Mouse (Mus musculus) stomach, postnatal 0 days (tissue): ENCODE data around the gene Lingo2. TPM values are rescaled to one million over a fixed set of nuclear protein-coding genes. Genes with fewer than 3 reads are reported as not detected.
A peak's percentile ranks its signal among the peaks of the same experiment; 100 is the strongest.

Experiments used
- ATAC-seq: fragments of 200-750 bp; cut with Nextera tagmentation; 2 replicates; pipeline ENCODE4 v1.8.0; 2017; ENCODE audit not compliant: low FRiP score, low TSS enrichment
- DNase-seq: peaks from one replicate; pipeline ENCODE4 v3.0.0-alpha.2; 2016; ENCODE audit warnings: low spot score
- H3K27ac ChIP-seq: fragments of 300-500 bp; sonication (generic); replicated peaks from 2 replicates; pipeline ENCODE4 v1.5.1; 2014; ENCODE audit warnings: mild to moderate bottlenecking, control low read depth
- H3K27me3 ChIP-seq: fragments of 300-500 bp; sonication (generic); 2 replicates; pipeline ENCODE4 v1.6.1; 2014; ENCODE audit warnings: low read length; ENCODE audit not compliant: control insufficient read depth, insufficient read depth
- H3K36me3 ChIP-seq: fragments of 300-500 bp; sonication (generic); 2 replicates; pipeline ENCODE4 v1.6.1; 2014; ENCODE audit warnings: low read length, mixed read lengths; ENCODE audit not compliant: control insufficient read depth, insufficient read depth
- H3K4me1 ChIP-seq: fragments of 300-500 bp; sonication (generic); replicated peaks from 2 replicates; pipeline ENCODE4 v1.6.1; 2014; ENCODE audit warnings: antibody characterized with exemption; ENCODE audit not compliant: control insufficient read depth, insufficient read depth
- H3K4me2 ChIP-seq: fragments of 300-500 bp; sonication (generic); replicated peaks from 2 replicates; pipeline ENCODE4 v1.6.1; 2014; ENCODE audit warnings: low read depth, mild to moderate bottlenecking, control low read depth, moderate library complexity
- H3K4me3 ChIP-seq: fragments of 300-500 bp; sonication (generic); 2 replicates; pipeline ENCODE4 v1.5.1; 2014; ENCODE audit warnings: low read depth, low read length, control low read depth
- H3K9ac ChIP-seq: fragments of 300-500 bp; sonication (generic); 2 replicates; pipeline ENCODE4 v1.6.1; 2014; ENCODE audit warnings: mild to moderate bottlenecking, low read length, control low read depth, mixed read lengths
- H3K9me3 ChIP-seq: fragments of 300-500 bp; sonication (generic); 2 replicates; pipeline ENCODE4 v1.6.1; 2016; ENCODE audit warnings: low read length; ENCODE audit not compliant: control insufficient read depth
- CTCF ChIP-seq: IDR thresholded peaks from 2 replicates; pipeline ENCODE4 v1.5.1; 2016; ENCODE audit warnings: antibody characterized with exemption, low read depth, mild to moderate bottlenecking, moderate library complexity
- EP300 ChIP-seq: optimal IDR thresholded peaks from 2 replicates; pipeline ENCODE3; 2016; ENCODE audit warnings: antibody characterized with exemption
- WGBS: fragments of 180-500 bp; shearing (Covaris S2); extraction: QIAGEN DNeasy Blood & Tissue Kit; methylation state at CpG from one replicate; pipeline ENCODE4 v1.1.7; 2014; 5-methylcytosine and 5-hydroxymethylcytosine counted together
- polyA plus RNA-seq: library from polyadenylated mRNA; unstranded; fragments of >200 nt; fragmentation: Nextera tagmentation; extraction: Ambion mirVana; gene quantifications from 2 replicates; pipeline ENCODE4 v1.2.1, GENCODE M21; 2015

Lingo2 gene
- polyA plus RNA-seq, 1 experiment from 2014 or later, result 0.50 TPM

DNA sequence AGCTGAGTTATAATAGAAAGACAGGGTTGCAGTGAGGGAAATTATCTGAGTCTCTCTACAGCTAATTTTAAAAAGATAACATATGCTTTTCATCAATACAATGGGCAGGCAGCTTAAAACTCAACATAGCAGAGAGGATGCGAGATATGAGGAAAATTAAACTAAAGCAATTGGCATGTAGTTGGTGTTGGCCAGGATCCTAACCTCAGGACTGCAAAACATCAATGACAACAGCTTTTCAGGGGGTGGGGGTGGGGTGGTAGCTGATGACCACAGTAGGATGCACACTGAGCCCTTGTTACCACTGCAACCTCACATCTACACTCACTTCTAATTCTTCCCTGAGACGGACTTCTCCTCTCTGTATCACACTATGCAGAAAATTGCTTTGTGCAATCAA, 417.7 kb downstream of the Lingo2 start:
- Histone ChIP-seq H3K27me3 (no peaks in the 10 kb centered on the region), H3K9me3 (no peaks in the 10 kb centered on the region), H3K27ac (no peak overlapping the region), H3K4me1 (no peaks in the 10 kb centered on the region), H3K36me3 (no peaks in the 10 kb centered on the region), H3K4me2 (no peak overlapping the region), H3K4me3 (no peak overlapping the region), H3K9ac (no peak overlapping the region)
- DNase-seq (no peak), ATAC-seq (no peak)
- WGBS, result 82% methylated on average over 2 of the region's 2 CpGs
- TF ChIP-seq EP300 (no peak), CTCF (no peak)

DNA sequence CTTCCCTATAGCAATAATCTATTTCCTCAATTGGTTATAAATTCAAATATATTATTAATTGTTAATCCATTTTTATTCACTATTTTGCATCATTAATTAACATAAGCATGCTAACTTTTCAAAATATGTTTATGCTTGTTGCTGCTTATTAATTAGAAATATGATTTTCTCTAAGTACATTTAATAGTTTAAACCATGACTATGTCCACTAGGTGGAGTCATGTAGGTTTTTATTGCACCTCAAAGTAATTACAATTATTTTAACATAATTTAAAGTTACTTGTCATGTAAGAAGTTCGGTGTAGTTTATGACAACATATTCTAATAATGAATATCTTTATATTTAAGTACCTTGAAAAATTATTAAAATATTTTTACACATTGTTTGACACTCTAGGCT, 461.3 kb downstream of the Lingo2 start:
- Histone ChIP-seq H3K4me3 (no peak overlapping the region), H3K27me3 (no peaks in the 10 kb centered on the region), H3K9ac (no peak overlapping the region), H3K36me3 (no peaks in the 10 kb centered on the region), H3K4me1 (no peaks in the 10 kb centered on the region), H3K4me2 (no peak overlapping the region), H3K27ac (no peak overlapping the region), H3K9me3 (no peaks in the 10 kb centered on the region)
- ATAC-seq, result no peak
- TF ChIP-seq CTCF (peak; percentile 44), EP300 (no peak)
- DNase-seq, result no peak
- 51% methylated on average over 1 of the region's 1 CpGs for WGBS

DNA sequence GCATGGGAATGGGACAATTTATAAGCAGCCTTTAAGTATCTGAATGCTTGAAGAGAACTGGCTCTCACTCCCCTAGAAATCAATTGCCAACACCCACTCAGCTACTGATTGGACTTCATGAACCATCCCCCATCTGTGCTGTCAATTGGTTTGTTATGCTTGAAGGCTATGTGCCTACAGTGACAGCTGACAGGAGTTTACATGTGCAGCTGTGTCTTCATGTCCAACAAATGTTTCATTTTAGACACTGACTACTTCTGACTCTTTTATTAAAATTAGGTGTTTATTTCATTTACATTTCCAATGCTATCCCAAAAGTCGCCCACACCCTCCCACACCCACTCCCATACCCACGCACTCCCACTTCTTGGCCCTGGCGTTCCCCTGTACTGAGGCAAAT, 516.3 kb downstream of the Lingo2 start:
- 85% methylated on average over 3 of the region's 3 CpGs for WGBS
- Histone ChIP-seq H3K9me3 (no peaks in the 10 kb centered on the region), H3K4me1 (no peaks in the 10 kb centered on the region), H3K27me3 (no peaks in the 10 kb centered on the region), H3K27ac (no peak overlapping the region), H3K36me3 (no peaks in the 10 kb centered on the region), H3K4me2 (no peak overlapping the region), H3K9ac (no peak overlapping the region), H3K4me3 (no peak overlapping the region)
- ATAC-seq (no peak), DNase-seq (no peak)
- no peak for TF ChIP-seq CTCF
- no peak for TF ChIP-seq EP300

DNA sequence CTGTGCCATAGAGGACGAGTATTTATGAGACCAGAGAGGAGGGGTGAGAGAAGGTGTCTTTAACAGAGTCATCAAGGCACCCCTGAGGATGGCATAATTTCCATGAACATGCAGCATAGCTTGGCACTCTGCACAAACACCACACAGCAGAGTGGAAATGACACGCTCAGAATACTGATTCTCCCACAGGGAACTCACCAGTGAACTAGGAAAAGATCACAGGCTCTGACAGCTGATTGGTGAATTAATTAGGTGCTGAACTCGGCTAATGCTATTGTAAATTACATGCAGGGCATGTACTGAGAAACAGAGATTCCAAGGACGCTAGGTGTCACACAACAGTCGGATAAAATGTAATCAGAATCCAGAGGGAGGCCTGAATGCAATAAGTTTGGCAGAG, 525.4 kb downstream of the Lingo2 start:
- Histone ChIP-seq H3K36me3 (no peaks in the 10 kb centered on the region), H3K4me3 (no peak overlapping the region), H3K27me3 (no peaks in the 10 kb centered on the region), H3K9me3 (no peaks in the 10 kb centered on the region), H3K9ac (no peak overlapping the region), H3K4me1 (no peaks in the 10 kb centered on the region), H3K4me2 (no peak overlapping the region), H3K27ac (no peak overlapping the region)
- DNase-seq, result no peak
- no peak for TF ChIP-seq CTCF
- ATAC-seq, result no peak
- 47% methylated on average over 5 of the region's 5 CpGs for WGBS

DNA sequence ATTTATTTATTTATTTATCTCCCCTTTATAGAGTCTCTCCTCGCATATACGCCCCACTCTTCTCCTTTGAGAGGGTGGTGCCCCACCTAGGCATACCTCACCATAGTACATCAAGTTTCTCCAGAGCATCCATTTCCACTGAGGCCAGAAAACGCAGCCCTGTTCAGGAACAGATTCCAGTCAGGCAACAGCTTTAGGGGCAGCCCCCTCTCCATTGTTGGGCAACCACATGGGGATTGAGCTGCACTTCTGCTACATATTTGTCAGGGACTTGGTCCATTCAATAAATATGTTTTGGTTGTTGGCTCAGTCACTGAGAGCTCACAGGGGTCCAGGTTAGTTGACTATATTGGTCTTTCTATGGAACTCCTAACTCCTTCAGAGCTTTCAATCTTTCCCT, 544.2 kb downstream of the Lingo2 start:
- ATAC-seq, result no peak

DNA sequence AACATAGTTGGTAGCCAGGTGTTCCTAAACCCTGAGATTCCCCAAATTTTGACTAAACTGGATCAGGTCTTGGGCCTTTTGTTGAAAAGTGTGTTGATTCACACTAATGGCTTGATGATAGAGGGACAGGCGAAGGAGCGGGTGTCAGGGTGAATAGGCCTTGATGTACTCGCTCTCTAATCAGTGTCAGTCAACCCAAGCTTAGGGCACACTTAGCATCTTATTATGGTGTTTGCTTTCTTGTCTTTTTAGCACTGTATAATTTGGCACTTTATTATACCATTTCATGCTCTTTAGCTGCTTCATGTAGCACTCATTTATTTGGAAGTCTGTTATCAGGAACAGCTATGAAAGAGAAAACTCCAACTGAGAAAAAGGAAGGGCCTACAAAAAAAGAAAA, 582.6 kb downstream of the Lingo2 start:
- no peak overlapping the region for H3K9ac ChIP-seq
- DNase-seq (no peak), ATAC-seq (no peak)
- H3K9me3 ChIP-seq, result no peaks in the 10 kb centered on the region
- 90% methylated on average over 3 of the region's 3 CpGs for WGBS
- no peak for TF ChIP-seq CTCF
- H3K27me3 ChIP-seq, result no peaks in the 10 kb centered on the region
- no peaks in the 10 kb centered on the region for H3K4me1 ChIP-seq
- H3K4me2 ChIP-seq, result no peak overlapping the region
- no peak overlapping the region for H3K4me3 ChIP-seq
- no peak overlapping the region for H3K27ac ChIP-seq
- no peaks in the 10 kb centered on the region for H3K36me3 ChIP-seq

More for the DNA sequence above, 544.2 kb downstream of the Lingo2 start:
- Histone ChIP-seq H3K36me3 (no peaks in the 10 kb centered on the region), H3K4me1 (no peaks in the 10 kb centered on the region), H3K4me3 (no peak overlapping the region), H3K9me3 (no peaks in the 10 kb centered on the region), H3K9ac (no peak overlapping the region), H3K27ac (no peak overlapping the region), H3K4me2 (no peak overlapping the region), H3K27me3 (no peaks in the 10 kb centered on the region)
- WGBS, result 94% methylated on average over 3 of the region's 3 CpGs
- TF ChIP-seq CTCF, result no peak
- no peak for TF ChIP-seq EP300
- no peak for DNase-seq

DNA sequence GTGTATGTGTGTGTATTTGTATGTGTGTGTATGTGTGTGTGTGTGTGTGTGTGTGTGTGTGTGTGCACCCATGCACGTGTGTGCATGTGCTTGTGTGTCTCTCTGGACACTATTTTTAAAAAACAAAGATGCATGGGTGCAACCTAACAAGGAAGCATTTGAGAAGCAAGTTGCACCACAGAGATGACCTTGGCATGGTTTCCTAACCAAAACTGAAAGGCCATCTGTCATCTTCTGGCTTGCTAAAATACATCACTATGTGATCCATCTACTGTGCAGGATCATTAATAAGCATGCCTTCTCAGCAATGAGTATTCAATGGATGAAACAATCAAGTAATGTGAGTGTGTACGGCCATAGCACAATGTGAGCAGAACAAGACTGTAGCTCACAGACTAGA, 597.1 kb downstream of the Lingo2 start:
- DNase-seq (no peak), ATAC-seq (no peak)
- no peaks in the 10 kb centered on the region for H3K36me3 ChIP-seq
- no peak overlapping the region for H3K9ac ChIP-seq
- H3K4me1 ChIP-seq, result no peaks in the 10 kb centered on the region
- H3K27me3 ChIP-seq, result no peaks in the 10 kb centered on the region
- H3K9me3 ChIP-seq, result no peaks in the 10 kb centered on the region
- H3K4me3 ChIP-seq, result no peak overlapping the region
- WGBS, result 78% methylated on average over 2 of the region's 2 CpGs
- TF ChIP-seq EP300, result no peak
- no peak for TF ChIP-seq CTCF
- no peak overlapping the region for H3K27ac ChIP-seq
- no peak overlapping the region for H3K4me2 ChIP-seq
